Mouse (Mus musculus) lung, adult 2 months (tissue): ENCODE data around the gene Dsn1.

ENCODE experiments used
- CTCF ChIP-seq: fragments of 200-500 bp; IDR thresholded peaks from 2 replicates; pipeline ENCODE4 v1.5.1; 2011; ENCODE audit warnings: mild to moderate bottlenecking, low read length, control low read depth; ENCODE audit not compliant: insufficient read depth
- POLR2A ChIP-seq: fragments of 200-500 bp; IDR thresholded peaks from 2 replicates; pipeline ENCODE4 v1.6.1; 2011; ENCODE audit warnings: low read depth, mild to moderate bottlenecking, control low read depth, low read length, borderline replicate concordance; ENCODE audit errors: extremely low read depth

GRCm38 (mm10) chr2:156970253-156970652 lies 36.7 kb downstream of the Dsn1 start:
- TF ChIP-seq POLR2A (no peak), CTCF (no peak)
